Mouse (Mus musculus) liver, adult 2 months (tissue): Measurements from ENCODE around the gene Ccdc87. TPM values are rescaled to one million over a fixed set of nuclear protein-coding genes. Genes with fewer than 3 reads are reported as not detected.

Experiments used
- DNase-seq: peaks from one replicate; pipeline ENCODE4 v3.0.0-alpha.2; 2011; ENCODE audit warnings: low read depth, low spot score; ENCODE audit errors: extremely low read depth
- H3K27ac ChIP-seq: fragments of 200-500 bp; replicated peaks from 2 replicates; pipeline ENCODE4 v1.5.1; 2012; ENCODE audit warnings: low read depth, mild to moderate bottlenecking, control low read depth, inconsistent platforms, low read length; ENCODE audit not compliant: insufficient read depth
- H3K27me3 ChIP-seq: fragments of 200-500 bp; 2 replicates; pipeline ENCODE4 v1.6.1; 2012; ENCODE audit warnings: mild to moderate bottlenecking, moderate library complexity, low read length, inconsistent platforms; ENCODE audit not compliant: control insufficient read depth, insufficient read depth
- H3K36me3 ChIP-seq: fragments of 200-500 bp; 2 replicates; pipeline ENCODE4 v1.6.1; 2012; ENCODE audit warnings: low read length, inconsistent platforms; ENCODE audit not compliant: control insufficient read depth, insufficient read depth
- H3K4me1 ChIP-seq: fragments of 200-500 bp; 2 replicates; pipeline ENCODE4 v1.6.1; 2011; ENCODE audit warnings: low read length; ENCODE audit not compliant: control insufficient read depth, insufficient read depth
- H3K4me3 ChIP-seq: fragments of 200-500 bp; 2 replicates; pipeline ENCODE4 v1.5.1; 2011; ENCODE audit warnings: low read depth, mild to moderate bottlenecking, control low read depth, low read length, moderate library complexity; ENCODE audit not compliant: insufficient read depth
- H3K79me2 ChIP-seq: fragments of 200-500 bp; 2 replicates; pipeline ENCODE4 v1.6.1; 2012; ENCODE audit warnings: inconsistent platforms, mild to moderate bottlenecking, low read length, moderate library complexity; ENCODE audit not compliant: control insufficient read depth, insufficient read depth
- H3K9ac ChIP-seq: fragments of 200-500 bp; 2 replicates; pipeline ENCODE4 v1.6.1; 2012; ENCODE audit warnings: low read depth, mild to moderate bottlenecking, control low read depth, inconsistent platforms, low read length
- CTCF ChIP-seq: fragments of 200-500 bp; IDR thresholded peaks from 2 replicates; pipeline ENCODE4 v1.5.1; 2011; ENCODE audit warnings: low read depth, low read length, control low read depth
- POLR2A ChIP-seq: fragments of 200-500 bp; IDR thresholded peaks from 2 replicates; pipeline ENCODE4 v1.6.1; 2011; ENCODE audit warnings: low read length, control low read depth; ENCODE audit not compliant: insufficient read depth; ENCODE audit errors: extremely low read depth
- WGBS: fragments of 180-500 bp; shearing (Covaris S2); methylation state at CpG from one replicate; pipeline ENCODE4 v1.1.7; 2018; 5-methylcytosine and 5-hydroxymethylcytosine counted together
- polyA plus RNA-seq: library from polyadenylated mRNA; depleted of rRNA; stranded (reverse); fragments of >200 nt; gene quantifications from 2 replicates; pipeline ENCODE4 v1.2.3, GENCODE M21; 2012; rRNA removed
- total RNA-seq: library from RNA; depleted of rRNA; stranded (reverse); fragments of >200 nt; gene quantifications from 2 replicates; pipeline ENCODE4 v1.2.3, GENCODE M21; 2014; rRNA removed

Gene Ccdc87
- total and polyA plus RNA-seq, 2 experiments, result not detected

GRCm38 (mm10) chr19:4878405-4879323, 39.5 kb downstream of the Ccdc87 start, which contains the start of gene Zdhhc24:
Zdhhc24 (plus strand) TSS chr19:4878668.
- H3K27me3 ChIP-seq, result no peaks in the 10 kb centered on the region
- TF ChIP-seq CTCF (no peak), POLR2A (0 out of 2 replicates have a peak, but pooled peaks have one; percentile 47)
- peak within 1 kb of the TSS; percentile 98 for H3K9ac ChIP-seq
- H3K27ac ChIP-seq, result no peak within 1 kb of the TSS
- H3K4me3 ChIP-seq, result peak within 1 kb of the TSS; percentile 99
- peaks cover 6% of the 10 kb centered on the region for H3K4me1 ChIP-seq
- H3K36me3 ChIP-seq, result no peaks in the 10 kb centered on the region
- 1% methylated on average over 52 of the region's 52 CpGs for WGBS
- peaks cover 4% of the 10 kb centered on the region for H3K79me2 ChIP-seq
- DNase-seq, result peak; percentile 86

GRCm38 (mm10) chr19:4879324-4879703, 40.1 kb downstream of the Ccdc87 start:
- TF ChIP-seq POLR2A, result no peak
- TF ChIP-seq CTCF, result no peak
- no peak overlapping the region for H3K27ac ChIP-seq
- H3K27me3 ChIP-seq, result no peaks in the 10 kb centered on the region
- no peak overlapping the region for H3K4me3 ChIP-seq
- no peak overlapping the region for H3K9ac ChIP-seq
- H3K4me1 ChIP-seq, result peaks cover 6% of the 10 kb centered on the region
- peaks cover 4% of the 10 kb centered on the region for H3K79me2 ChIP-seq
- no peaks in the 10 kb centered on the region for H3K36me3 ChIP-seq
- WGBS, result 64% methylated on average over 10 of the region's 10 CpGs
- no peak for DNase-seq

GRCm38 (mm10) chr19:4883961-4884360, 44.8 kb downstream of the Ccdc87 start:
- 93% methylated on average over 4 of the region's 4 CpGs for WGBS
- no peak for TF ChIP-seq POLR2A
- TF ChIP-seq CTCF, result no peak
- Histone ChIP-seq H3K36me3 (no peaks in the 10 kb centered on the region), H3K9ac (no peak overlapping the region), H3K27me3 (no peaks in the 10 kb centered on the region), H3K27ac (no peak overlapping the region), H3K79me2 (no peaks in the 10 kb centered on the region; the same call in 1 of the 2 replicates), H3K4me1 (peaks cover 1% of the 10 kb centered on the region; the same call in 1 of the 2 replicates), H3K4me3 (no peak overlapping the region)
- no peak for DNase-seq

- H3K27ac ChIP-seq, result no peak overlapping the region
- WGBS, result 84% methylated on average over 10 of the region's 10 CpGs
- TF ChIP-seq CTCF, result no peak
- no peak for TF ChIP-seq POLR2A
These were observed 50.6 kb downstream of the Ccdc87 start for GRCm38 (mm10) chr19:4889791-4890190.

GRCm38 (mm10) chr19:4891798-4892197, 52.6 kb downstream of the Ccdc87 start:
- no peak overlapping the region for H3K9ac ChIP-seq
- no peaks in the 10 kb centered on the region for H3K79me2 ChIP-seq
- H3K27ac ChIP-seq, result no peak overlapping the region
- no peaks in the 10 kb centered on the region for H3K4me1 ChIP-seq
- H3K4me3 ChIP-seq, result no peak overlapping the region
- no peaks in the 10 kb centered on the region for H3K36me3 ChIP-seq
- 77% methylated on average over 3 of the region's 3 CpGs for WGBS
- H3K27me3 ChIP-seq, result no peaks in the 10 kb centered on the region
- no peak for DNase-seq
- no peak for TF ChIP-seq POLR2A
- TF ChIP-seq CTCF, result no peak

More at GRCm38 (mm10) chr19:4889791-4890190, 50.6 kb downstream of the Ccdc87 start:
- Histone ChIP-seq H3K4me3 (no peak overlapping the region), H3K4me1 (no peaks in the 10 kb centered on the region), H3K79me2 (no peaks in the 10 kb centered on the region), H3K27me3 (no peaks in the 10 kb centered on the region), H3K9ac (no peak overlapping the region), H3K36me3 (no peaks in the 10 kb centered on the region)
- DNase-seq, result no peak

Other genes with a start within 250 kb of the Ccdc87 start
- 0.13 and 0.18 TPM in 2 replicates for gene Lrfn4, start 223.7 kb upstream of the Ccdc87 start, total RNA-seq
- gene Lrfn4, start 223.7 kb upstream of the Ccdc87 start, polyA plus RNA-seq, result 0.27 and 0.35 TPM in 2 replicates
- 14.8 and 15.7 TPM in 2 replicates for gene Rce1, start 213.7 kb upstream of the Ccdc87 start, total RNA-seq
- gene Rce1, start 213.7 kb upstream of the Ccdc87 start, polyA plus RNA-seq, result 31.0 and 44.9 TPM in 2 replicates
- gene Gm960, start 140.7 kb upstream of the Ccdc87 start, total RNA-seq, result 0.09 and 0.40 TPM in 2 replicates
- 0.34 and 0.61 TPM in 2 replicates for gene Gm960, start 140.7 kb upstream of the Ccdc87 start, polyA plus RNA-seq
- 36.7 and 41.3 TPM in 2 replicates for gene Sptbn2, start 128.2 kb upstream of the Ccdc87 start, total RNA-seq
- 11.7 and 12.9 TPM in 2 replicates for gene Sptbn2, start 128.2 kb upstream of the Ccdc87 start, polyA plus RNA-seq
- gene Rbm4b, start 82.9 kb upstream of the Ccdc87 start, total RNA-seq, result 19.9 and 20.3 TPM in 2 replicates
- 6.8 and 7.9 TPM in 2 replicates for gene Rbm4b, start 82.9 kb upstream of the Ccdc87 start, polyA plus RNA-seq
- gene Rbm4, start 45.5 kb upstream of the Ccdc87 start, total RNA-seq, result 58.4 and 67.7 TPM in 2 replicates
- gene Rbm4, start 45.5 kb upstream of the Ccdc87 start, polyA plus RNA-seq, result 25.7 and 32.8 TPM in 2 replicates
- gene Gm21992, start 27.8 kb upstream of the Ccdc87 start, total RNA-seq, result 4.8 and 9.9 TPM in 2 replicates
- 22.3 and 23.6 TPM in 2 replicates for gene Gm21992, start 27.8 kb upstream of the Ccdc87 start, polyA plus RNA-seq
- 9.0 and 12.6 TPM in 2 replicates for gene Rbm14, start 27.7 kb upstream of the Ccdc87 start, total RNA-seq
- gene Rbm14, start 27.7 kb upstream of the Ccdc87 start, polyA plus RNA-seq, result 18.4 and 26.1 TPM in 2 replicates
- 146 and 174 TPM in 2 replicates for gene Ccs, start within 50 bp of the Ccdc87 start, total RNA-seq
- gene Ccs, start within 50 bp of the Ccdc87 start, polyA plus RNA-seq, result 245 and 254 TPM in 2 replicates
- gene Ctsf, start 15.8 kb downstream of the Ccdc87 start, total RNA-seq, result 44.1 and 55.0 TPM in 2 replicates
- gene Ctsf, start 15.8 kb downstream of the Ccdc87 start, polyA plus RNA-seq, result 69.4 and 88.9 TPM in 2 replicates
- gene Actn3, start 38.5 kb downstream of the Ccdc87 start, total RNA-seq, result 1.1 TPM in 1 of 2 replicates, not detected in the other
- 0.11 TPM in 1 of 2 replicates, not detected in the other for gene Actn3, start 38.5 kb downstream of the Ccdc87 start, polyA plus RNA-seq
- 2.5 and 3.4 TPM in 2 replicates for gene Zdhhc24, start 39.3 kb downstream of the Ccdc87 start, total RNA-seq
- 4.8 and 7.7 TPM in 2 replicates for gene Zdhhc24, start 39.3 kb downstream of the Ccdc87 start, polyA plus RNA-seq
- gene Bbs1, start 67.3 kb downstream of the Ccdc87 start, total RNA-seq, result 0.65 and 0.87 TPM in 2 replicates
- gene Bbs1, start 67.3 kb downstream of the Ccdc87 start, polyA plus RNA-seq, result 0.73 and 0.95 TPM in 2 replicates
- gene Dpp3, start 88.9 kb downstream of the Ccdc87 start, total RNA-seq, result 52.1 and 69.7 TPM in 2 replicates
- gene Dpp3, start 88.9 kb downstream of the Ccdc87 start, polyA plus RNA-seq, result 121 and 122 TPM in 2 replicates
- gene Peli3, start 103.8 kb downstream of the Ccdc87 start, total RNA-seq, result 1.0 and 3.4 TPM in 2 replicates
- gene Peli3, start 103.8 kb downstream of the Ccdc87 start, polyA plus RNA-seq, result 1.4 and 2.6 TPM in 2 replicates
- 40.0 and 46.4 TPM in 2 replicates for gene Mrpl11, start 122.8 kb downstream of the Ccdc87 start, total RNA-seq
- gene Mrpl11, start 122.8 kb downstream of the Ccdc87 start, polyA plus RNA-seq, result 27.6 and 30.7 TPM in 2 replicates
- gene Npas4, start 150.9 kb downstream of the Ccdc87 start, total RNA-seq, result not detected in 2 replicates
- not detected in 2 replicates for gene Npas4, start 150.9 kb downstream of the Ccdc87 start, polyA plus RNA-seq
- 0.28 and 0.34 TPM in 2 replicates for gene Slc29a2, start 184.5 kb downstream of the Ccdc87 start, total RNA-seq
- 1.7 and 2.3 TPM in 2 replicates for gene Slc29a2, start 184.5 kb downstream of the Ccdc87 start, polyA plus RNA-seq
- 11.8 and 13.2 TPM in 2 replicates for gene B4gat1, start 199.5 kb downstream of the Ccdc87 start, total RNA-seq
- 20.1 and 20.4 TPM in 2 replicates for gene B4gat1, start 199.5 kb downstream of the Ccdc87 start, polyA plus RNA-seq
- gene AC124502.3, start 199.5 kb downstream of the Ccdc87 start, total RNA-seq, result 2.1 and 3.7 TPM in 2 replicates
- 0.07 and 0.09 TPM in 2 replicates for gene AC124502.3, start 199.5 kb downstream of the Ccdc87 start, polyA plus RNA-seq
- gene Brms1, start 202.0 kb downstream of the Ccdc87 start, total RNA-seq, result 13.2 and 13.8 TPM in 2 replicates
- gene Brms1, start 202.0 kb downstream of the Ccdc87 start, polyA plus RNA-seq, result 22.6 TPM in 2 replicates
- 0.09 and 0.20 TPM in 2 replicates for gene Rin1, start 211.1 kb downstream of the Ccdc87 start, total RNA-seq
- gene Rin1, start 211.1 kb downstream of the Ccdc87 start, polyA plus RNA-seq, result 0.40 and 0.78 TPM in 2 replicates
- 0.18 and 0.54 TPM in 2 replicates for gene Cd248, start 228.7 kb downstream of the Ccdc87 start, total RNA-seq
- gene Cd248, start 228.7 kb downstream of the Ccdc87 start, polyA plus RNA-seq, result 0.57 and 0.98 TPM in 2 replicates
- gene Tmem151a, start 246.2 kb downstream of the Ccdc87 start, total RNA-seq, result under 0.01 TPM in 2 replicates
- gene Tmem151a, start 246.2 kb downstream of the Ccdc87 start, polyA plus RNA-seq, result 0.24 and 0.26 TPM in 2 replicates
- 79.3 and 85.7 TPM in 2 replicates for gene Yif1a, start 249.2 kb downstream of the Ccdc87 start, total RNA-seq
- gene Yif1a, start 249.2 kb downstream of the Ccdc87 start, polyA plus RNA-seq, result 188 and 215 TPM in 2 replicates